Mouse (Mus musculus): ENCODE data around the gene Esp4. TPM values are rescaled to one million over a fixed set of nuclear protein-coding genes. Genes with fewer than 3 reads are reported as not detected.
"Not testable (repeated sequence)": the region's sequence is repeated elsewhere in the genome, so short reads cannot be mapped to it uniquely, and the experiment has no call there.

The Esp4 gene
- not detected in 2 replicates for polyA plus RNA-seq (2012; rRNA removed)
- polyA plus RNA-seq (2014; fragmentation: Nextera tagmentation; extraction: Ambion mirVana): not detected in 2 replicates

DNA sequence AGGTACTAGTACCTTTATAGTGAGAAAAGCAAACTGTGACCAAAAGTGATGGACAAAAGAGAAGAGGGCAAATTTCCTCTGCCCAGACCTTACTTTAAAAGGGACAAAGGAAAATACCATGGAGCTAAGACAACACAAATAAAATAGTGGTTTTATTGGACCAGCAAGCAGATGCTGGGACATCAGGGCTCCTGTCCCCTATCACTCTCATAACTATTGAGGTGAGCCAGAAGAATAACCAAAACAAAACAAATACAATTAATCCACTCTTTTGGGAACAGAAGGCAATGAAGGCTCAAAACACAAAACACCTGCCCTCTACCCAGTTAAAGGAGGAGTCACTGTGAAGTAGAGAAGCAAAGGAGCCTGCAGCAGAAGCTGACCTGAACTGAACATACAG lies at the start of gene Esp4:
Gene Esp4, plus strand, starts transcription at position 301 of the 400 bp plus-strand sequence.
- Histone ChIP-seq H3K36me3 (replicated peaks; ENCODE audit: control insufficient read depth, insufficient read depth, low read depth) (no peaks in the 10 kb centered on the region), H3K9me3 (ENCODE audit: control insufficient read depth, low read length) (no peaks in the 10 kb centered on the region), H3K27me3 (ENCODE audit: control insufficient read depth, insufficient read depth, low read length) (no peaks in the 10 kb centered on the region), H3K27ac (no peak within 1 kb of the TSS), H3K4me1 (replicated peaks; ENCODE audit: control insufficient read depth in 2 of 2, insufficient read depth in 2 of 2, low read length in 1 of 2) (no peaks in the 10 kb centered on the region), H3K4me2 (ENCODE audit: low read depth) (no peak within 1 kb of the TSS), H3K9ac (replicated peaks) (no peak within 1 kb of the TSS), H3K4me3 (ENCODE audit: insufficient read depth in 1 of 2, low read depth in 2 of 2, low read length in 2 of 2) (no peak within 1 kb of the TSS)
- no peak for ATAC-seq (ENCODE audit: insufficient read depth)
- TF ChIP-seq EP300 (IDR thresholded peaks at IDR 0.05; ENCODE audit: low read depth) (no peak), CTCF (IDR thresholded peaks at IDR 0.05; ENCODE audit: low read depth) (no peak)
- DNase-seq (ENCODE audit: low read depth in 3 of 3, low spot score in 3 of 3): no peak

- Histone ChIP-seq H3K4me2 (ENCODE audit: low read depth) (no peak overlapping the region), H3K4me3 (ENCODE audit: insufficient read depth in 1 of 2, low read depth in 2 of 2, low read length in 2 of 2) (no peak overlapping the region), H3K4me1 (replicated peaks; ENCODE audit: control insufficient read depth in 2 of 2, insufficient read depth in 2 of 2, low read length in 1 of 2) (no peaks in the 10 kb centered on the region), H3K27ac (no peak overlapping the region), H3K36me3 (replicated peaks; ENCODE audit: control insufficient read depth, insufficient read depth, low read depth) (no peaks in the 10 kb centered on the region), H3K9me3 (ENCODE audit: control insufficient read depth, low read length) (no peaks in the 10 kb centered on the region), H3K9ac (replicated peaks) (no peak overlapping the region), H3K27me3 (ENCODE audit: control insufficient read depth, insufficient read depth, low read length) (no peaks in the 10 kb centered on the region)
- WGBS (ENCODE audit: insufficient replicate concordance): 62% methylated on average over 1 of the region's 1 CpGs
- no peak for TF ChIP-seq EP300 (IDR thresholded peaks at IDR 0.05; ENCODE audit: low read depth)
- TF ChIP-seq CTCF (IDR thresholded peaks at IDR 0.05; ENCODE audit: low read depth): no peak
- no peak for DNase-seq (ENCODE audit: low read depth in 3 of 3, low spot score in 3 of 3)
- no peak for ATAC-seq (ENCODE audit: insufficient read depth)
Observed at GRCm38 (mm10) chr17:40553470-40553869, 44.9 kb upstream of the Esp4 start.

GRCm38 (mm10) chr17:40561207-40561606 lies 37.2 kb upstream of the Esp4 start, which contains the start of gene Esp6:
Gene Esp6, plus strand, starts transcription at chr17:40561507.
- Histone ChIP-seq H3K4me2 (ENCODE audit: low read depth) (no peak within 1 kb of the TSS), H3K27me3 (ENCODE audit: control insufficient read depth, insufficient read depth, low read length) (no peaks in the 10 kb centered on the region), H3K4me3 (ENCODE audit: insufficient read depth in 1 of 2, low read depth in 2 of 2, low read length in 2 of 2) (no peak within 1 kb of the TSS), H3K9me3 (ENCODE audit: control insufficient read depth, low read length) (no peaks in the 10 kb centered on the region), H3K27ac (no peak within 1 kb of the TSS), H3K4me1 (replicated peaks; ENCODE audit: control insufficient read depth in 2 of 2, insufficient read depth in 2 of 2, low read length in 1 of 2) (no peaks in the 10 kb centered on the region), H3K9ac (replicated peaks) (no peak within 1 kb of the TSS), H3K36me3 (replicated peaks; ENCODE audit: control insufficient read depth, insufficient read depth, low read depth) (no peaks in the 10 kb centered on the region)
- DNase-seq (ENCODE audit: low read depth in 3 of 3, low spot score in 3 of 3) (no peak), ATAC-seq (ENCODE audit: insufficient read depth) (no peak)
- TF ChIP-seq EP300 (IDR thresholded peaks at IDR 0.05; ENCODE audit: low read depth) (no peak), CTCF (IDR thresholded peaks at IDR 0.05; ENCODE audit: low read depth) (no peak)
- 68% methylated on average over 5 of the region's 5 CpGs for WGBS (ENCODE audit: insufficient replicate concordance)

DNA sequence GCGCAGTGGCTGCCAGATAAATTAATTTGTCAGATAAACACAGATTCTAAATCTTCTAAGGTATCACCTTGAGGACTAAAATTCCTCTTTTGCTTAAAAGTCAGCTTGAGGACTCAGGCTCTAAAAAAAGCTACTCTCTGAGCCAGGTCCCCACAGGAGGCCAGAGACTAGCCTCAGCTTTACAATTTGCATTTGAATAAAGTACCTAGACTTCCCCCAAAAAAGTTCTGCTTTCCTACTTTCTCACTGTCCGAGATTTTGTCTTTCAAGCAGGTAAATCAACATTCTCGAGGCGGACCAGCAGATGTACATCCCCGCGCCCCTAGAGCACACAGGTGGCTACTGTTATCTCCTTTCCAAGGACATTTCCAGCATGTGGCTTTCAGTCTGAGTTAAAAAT lies 14.5 kb upstream of the Esp4 start:
- H3K9ac ChIP-seq (replicated peaks); H3K36me3 ChIP-seq (replicated peaks; ENCODE audit: control insufficient read depth, insufficient read depth, low read depth); H3K27me3 ChIP-seq (ENCODE audit: control insufficient read depth, insufficient read depth, low read length); H3K9me3 ChIP-seq (ENCODE audit: control insufficient read depth, low read length); H3K4me3 ChIP-seq (ENCODE audit: insufficient read depth in 1 of 2, low read depth in 2 of 2, low read length in 2 of 2); H3K27ac ChIP-seq; ATAC-seq (ENCODE audit: insufficient read depth); H3K4me2 ChIP-seq (ENCODE audit: low read depth); DNase-seq (ENCODE audit: low read depth in 3 of 3, low spot score in 3 of 3); H3K4me1 ChIP-seq (replicated peaks; ENCODE audit: control insufficient read depth in 2 of 2, insufficient read depth in 2 of 2, low read length in 1 of 2): not testable (repeated sequence)
- WGBS (ENCODE audit: insufficient replicate concordance): 34% methylated on average over 6 of the region's 6 CpGs

GRCm38 (mm10) chr17:40591297-40591696 lies 7.1 kb upstream of the Esp4 start:
- Histone ChIP-seq H3K4me1 (replicated peaks; ENCODE audit: control insufficient read depth in 2 of 2, insufficient read depth in 2 of 2, low read length in 1 of 2) (no peaks in the 10 kb centered on the region), H3K9ac (replicated peaks) (no peak overlapping the region), H3K9me3 (ENCODE audit: control insufficient read depth, low read length) (no peaks in the 10 kb centered on the region), H3K27me3 (ENCODE audit: control insufficient read depth, insufficient read depth, low read length) (no peaks in the 10 kb centered on the region), H3K4me2 (ENCODE audit: low read depth) (no peak overlapping the region), H3K27ac (no peak overlapping the region), H3K36me3 (replicated peaks; ENCODE audit: control insufficient read depth, insufficient read depth, low read depth) (no peaks in the 10 kb centered on the region), H3K4me3 (ENCODE audit: insufficient read depth in 1 of 2, low read depth in 2 of 2, low read length in 2 of 2) (no peak overlapping the region)
- TF ChIP-seq CTCF (IDR thresholded peaks at IDR 0.05; ENCODE audit: low read depth): no peak
- DNase-seq (ENCODE audit: low read depth in 3 of 3, low spot score in 3 of 3): no peak
- ATAC-seq (ENCODE audit: insufficient read depth): no peak

DNA sequence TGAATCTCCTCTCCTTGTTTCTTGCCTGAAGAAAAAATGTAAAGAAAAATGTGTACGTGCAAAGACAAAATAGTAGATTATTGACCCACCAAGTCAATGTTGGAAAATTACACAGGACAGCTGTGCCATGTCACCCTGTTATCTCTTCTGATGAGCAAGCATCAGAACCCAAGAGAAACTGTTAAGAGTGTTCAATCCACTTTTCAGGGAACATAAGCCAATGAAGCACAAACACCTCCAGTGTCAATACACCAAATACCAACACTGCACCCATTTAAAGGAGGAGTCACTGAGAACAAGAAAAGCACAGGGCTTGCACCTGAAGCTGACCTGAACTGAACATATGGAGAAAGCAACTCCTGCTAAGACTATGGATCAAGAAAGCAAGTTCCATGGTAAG lies 33.4 kb downstream of the Esp4 start, which contains the start of gene Esp3:
Gene Esp3, plus strand, starts transcription at position 301 of the 400 bp plus-strand sequence.
- DNase-seq (ENCODE audit: low read depth in 3 of 3, low spot score in 3 of 3); H3K4me3 ChIP-seq (ENCODE audit: insufficient read depth in 1 of 2, low read depth in 2 of 2, low read length in 2 of 2); ATAC-seq (ENCODE audit: insufficient read depth); H3K9me3 ChIP-seq (ENCODE audit: control insufficient read depth, low read length); H3K4me1 ChIP-seq (replicated peaks; ENCODE audit: control insufficient read depth in 2 of 2, insufficient read depth in 2 of 2, low read length in 1 of 2); H3K36me3 ChIP-seq (replicated peaks; ENCODE audit: control insufficient read depth, insufficient read depth, low read depth); H3K27ac ChIP-seq; H3K9ac ChIP-seq (replicated peaks); H3K4me2 ChIP-seq (ENCODE audit: low read depth); H3K27me3 ChIP-seq (ENCODE audit: control insufficient read depth, insufficient read depth, low read length): not testable (repeated sequence)
- WGBS (ENCODE audit: insufficient replicate concordance): 64% methylated on average over 1 of the region's 1 CpGs

Other genes starting within 250 kb of the Esp4 start
- gene Esp8, start 78.6 kb upstream of the Esp4 start, polyA plus RNA-seq (2012; rRNA removed): not detected in 2 replicates
- gene Esp8, start 78.6 kb upstream of the Esp4 start, polyA plus RNA-seq (2014; fragmentation: Nextera tagmentation; extraction: Ambion mirVana): not detected in 2 replicates
- gene Esp6, start 37.1 kb upstream of the Esp4 start, polyA plus RNA-seq (2012; rRNA removed): not detected in 2 replicates
- gene Esp6, start 37.1 kb upstream of the Esp4 start, polyA plus RNA-seq (2014; fragmentation: Nextera tagmentation; extraction: Ambion mirVana): not detected in 2 replicates
- not detected in 2 replicates for gene Esp3, start 33.5 kb downstream of the Esp4 start, polyA plus RNA-seq (2012; rRNA removed)
- not detected in 2 replicates for gene Esp3, start 33.5 kb downstream of the Esp4 start, polyA plus RNA-seq (2014; fragmentation: Nextera tagmentation; extraction: Ambion mirVana)
- not detected in 2 replicates for gene Esp1, start 128.5 kb downstream of the Esp4 start, polyA plus RNA-seq (2012; rRNA removed)
- gene Esp1, start 128.5 kb downstream of the Esp4 start, polyA plus RNA-seq (2014; fragmentation: Nextera tagmentation; extraction: Ambion mirVana): not detected in 2 replicates
- gene Crisp2, start 208.4 kb downstream of the Esp4 start, polyA plus RNA-seq (2012; rRNA removed): 0.11 and 0.22 TPM in 2 replicates
- 0.29 and 0.43 TPM in 2 replicates for gene Crisp2, start 208.4 kb downstream of the Esp4 start, polyA plus RNA-seq (2014; fragmentation: Nextera tagmentation; extraction: Ambion mirVana)
- gene Rhag, start 212.5 kb downstream of the Esp4 start, polyA plus RNA-seq (2012; rRNA removed): 132 and 143 TPM in 2 replicates
- 209 and 210 TPM in 2 replicates for gene Rhag, start 212.5 kb downstream of the Esp4 start, polyA plus RNA-seq (2014; fragmentation: Nextera tagmentation; extraction: Ambion mirVana)